Mouse (Mus musculus): ENCODE results near the gene Slc25a20.

- TF ChIP-seq POLR2A (IDR thresholded peaks at IDR 0.05; ENCODE audit: insufficient read length, low read depth), result no peak
- TF ChIP-seq POLR2AphosphoS2 (IDR thresholded peaks at IDR 0.05; ENCODE audit: insufficient read length, low read depth), result no peak
- no peak for TF ChIP-seq TCF3 (IDR thresholded peaks at IDR 0.05; ENCODE audit: insufficient read length, low read depth)
- TF ChIP-seq CEBPB (IDR thresholded peaks at IDR 0.05; ENCODE audit: insufficient read depth, poor library complexity, severe bottlenecking), result no peak
- TF ChIP-seq E2F4 (IDR thresholded peaks at IDR 0.05; ENCODE audit: insufficient read depth), result no peak
- no peak for TF ChIP-seq MYOD1 (IDR thresholded peaks at IDR 0.05; ENCODE audit: control insufficient read depth in 1 of 3, insufficient read length in 2 of 3, low read depth in 2 of 3)
- no peak for TF ChIP-seq USF1 (IDR thresholded peaks at IDR 0.05; ENCODE audit: low read depth)
- no peak for TF ChIP-seq TCF12 (IDR thresholded peaks at IDR 0.05; ENCODE audit: insufficient read depth, poor library complexity, severe bottlenecking)
- TF ChIP-seq REST (IDR thresholded peaks at IDR 0.05; ENCODE audit: insufficient read depth, insufficient read length), result no peak
- TF ChIP-seq MYOG (IDR thresholded peaks at IDR 0.05; ENCODE audit: control insufficient read depth in 1 of 3, insufficient read depth in 1 of 3, insufficient read length in 2 of 3, low read depth in 2 of 3), result no peak
- TF ChIP-seq MAX (IDR thresholded peaks at IDR 0.05; ENCODE audit: low read depth), result no peak
Measured at GRCm38 (mm10) chr9:108632375-108632774, 29.5 kb upstream of the Slc25a20 start.

Data from myocyte (in vitro differentiated cells).